8 mouse cellular contexts compared by ENCODE assay signal in the genomic region with DNA sequence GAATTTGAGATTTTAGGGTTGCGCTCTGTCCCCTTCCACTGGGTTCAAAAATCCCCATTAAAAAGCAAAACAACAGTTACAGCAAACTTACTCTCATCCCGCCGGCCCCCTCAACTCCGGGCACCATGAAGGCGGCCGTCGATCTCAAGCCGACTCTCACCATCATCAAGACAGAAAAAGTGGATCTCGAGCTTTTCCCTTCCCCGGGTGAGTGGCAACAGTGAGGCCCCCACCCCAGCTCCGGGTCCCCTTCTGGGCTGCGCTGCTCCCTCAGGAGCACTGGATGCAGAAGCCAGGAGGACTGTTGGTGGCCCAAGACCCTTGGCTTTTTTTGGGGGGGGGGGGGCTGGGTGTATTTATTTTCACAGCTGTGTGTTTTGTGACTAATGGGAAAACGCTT.
DNase-seq lines count a peak whose midpoint lies in the region; ATAC-seq and TF ChIP-seq lines count a peak whose summit lies in the region.

No protein-coding gene starts in this region.

- H3K27me3 ChIP-seq in heart, embryonic 11.5 days (ENCODE audit: control insufficient read depth, insufficient read depth, low read length), result no peaks in the 10 kb centered on the region
- no peaks in the 10 kb centered on the region for H3K27me3 ChIP-seq in CH12.LX (replicated peaks)
- peaks cover 52% of the 10 kb centered on the region for H3K27me3 ChIP-seq in forebrain, embryonic 14.5 days (replicated peaks; ENCODE audit: control insufficient read depth, insufficient read depth, low read length)
- H3K27me3 ChIP-seq in liver, embryonic 16.5 days (ENCODE audit: control insufficient read depth, insufficient read depth, low read depth, low read length), result peaks cover 7% of the 10 kb centered on the region

- H3K4me3 ChIP-seq in heart, embryonic 11.5 days (ENCODE audit: low read depth, low read length), result peak overlapping the region; percentile 49
- H3K4me3 ChIP-seq in CH12.LX (replicated peaks in 1 of 3; ENCODE audit: low read depth in 2 of 3, low read length in 2 of 3, poor library complexity in 1 of 3), result peak overlapping the region; percentile 61 to 74 (median 71)
- H3K4me3 ChIP-seq in forebrain, embryonic 14.5 days (ENCODE audit: low read depth, low read length), result peak overlapping the region; percentile 50
- peak overlapping the region; percentile 75 for H3K4me3 ChIP-seq in liver, embryonic 16.5 days (ENCODE audit: low read depth, low read length)

- no peaks in the 10 kb centered on the region; the same call in 1 of the 2 replicates for H3K4me1 ChIP-seq in heart, embryonic 11.5 days (ENCODE audit: control insufficient read depth, insufficient read depth, low read length)
- H3K4me1 ChIP-seq in CH12.LX (ENCODE audit: control insufficient read depth in 1 of 2, insufficient read depth in 2 of 2), result peaks cover 0 to 40% of the 10 kb centered on the region in 2 experiments; a peak in 2 of 4 replicates
- H3K4me1 ChIP-seq in forebrain, embryonic 14.5 days (ENCODE audit: control insufficient read depth, insufficient read depth, low read length), result peaks cover 3% of the 10 kb centered on the region; the same call in 1 of the 2 replicates
- peaks cover 9% of the 10 kb centered on the region for H3K4me1 ChIP-seq in liver, embryonic 16.5 days (ENCODE audit: control insufficient read depth, low read depth, low read length)

- no peaks in the 10 kb centered on the region for H3K36me3 ChIP-seq in heart, embryonic 11.5 days (ENCODE audit: control insufficient read depth, insufficient read depth, low read length)
- peaks cover 0 to 16% of the 10 kb centered on the region in 2 experiments for H3K36me3 ChIP-seq in CH12.LX (replicated peaks in 1 of 2; ENCODE audit: control insufficient read depth in 1 of 2, insufficient read depth in 1 of 2, low read length in 1 of 2)
- no peaks in the 10 kb centered on the region for H3K36me3 ChIP-seq in forebrain, embryonic 14.5 days (ENCODE audit: control insufficient read depth, insufficient read depth, low read length)
- no peaks in the 10 kb centered on the region for H3K36me3 ChIP-seq in liver, embryonic 16.5 days (ENCODE audit: control insufficient read depth, insufficient read depth)

- intact Hi-C loops in heart, postnatal 25 days (cut with DNase I), result loop anchor here (2.0 to 5.0 kb wide), 4 partner anchors 15 to 246 kb away; no protein-coding TSS in a partner anchor

- peak; percentile 36; the same call in 1 of the 2 replicates for ATAC-seq in heart, embryonic 11.5 days (replicated peaks; ENCODE audit: insufficient number of reproducible peaks, low FRiP score, low TSS enrichment)
- peak; percentile 46 for ATAC-seq in forebrain, embryonic 14.5 days
- 0 out of 2 replicates have a peak, but pooled peaks have one; percentile 2 for ATAC-seq in liver, embryonic 16.5 days (ENCODE audit: low read depth)

- H3K9me3 ChIP-seq in heart, embryonic 11.5 days (replicated peaks; ENCODE audit: control insufficient read depth, low read length), result no peaks in the 10 kb centered on the region
- no peaks in the 10 kb centered on the region for H3K9me3 ChIP-seq in CH12.LX (replicated peaks; ENCODE audit: low read length)
- H3K9me3 ChIP-seq in forebrain, embryonic 14.5 days (replicated peaks; ENCODE audit: control insufficient read depth, low read length), result no peaks in the 10 kb centered on the region
- H3K9me3 ChIP-seq in liver, embryonic 16.5 days (replicated peaks; ENCODE audit: control insufficient read depth, low read length), result no peaks in the 10 kb centered on the region

- TF ChIP-seq RAD21 in CH12.LX (IDR thresholded peaks at IDR 0.05; ENCODE audit: low read depth, low read length), result no peak

- H3K27ac ChIP-seq in heart, embryonic 11.5 days (ENCODE audit: low read depth, low read length), result peak overlapping the region; percentile 72
- H3K27ac ChIP-seq in CH12.LX (ENCODE audit: insufficient read depth, low read depth), result no peak overlapping the region
- H3K27ac ChIP-seq in forebrain, embryonic 14.5 days (ENCODE audit: low read depth, low read length), result peak overlapping the region; percentile 23; the same call in 1 of the 2 replicates
- peak overlapping the region; percentile 46; the same call in 1 of the 2 replicates for H3K27ac ChIP-seq in liver, embryonic 16.5 days (ENCODE audit: low read length)

- no peak for DNase-seq in heart, postnatal 25 days (ENCODE audit: low spot score)
- DNase-seq in CH12.LX (ENCODE audit: extremely low read depth), result no peak
- no peak for DNase-seq in forebrain, embryonic 14.5 days (ENCODE audit: low spot score)
- no peak for DNase-seq in right cerebral cortex, adult 2 months (ENCODE audit: low spot score in 2 of 2)
- no peak for DNase-seq in layer of hippocampus, adult 18-20 months (ENCODE audit: low spot score in 2 of 2)
- no peak for DNase-seq in gastrocnemius, postnatal 10 days

- in situ Hi-C loops in CH12.LX (cut with MboI; ENCODE audit: low pct_ligation_motif_present, low pct_unique_long_range_greater_than_20kb, low sequenced_read_pairs), result loop anchor here (10.0 kb wide), 1 partner anchor 81 kb away; no protein-coding TSS in a partner anchor

- H3K4me2 ChIP-seq in heart, embryonic 11.5 days, result peak overlapping the region; percentile 80
- peak overlapping the region; percentile 89 for H3K4me2 ChIP-seq in CH12.LX (ENCODE audit: insufficient read depth, low read depth, poor library complexity, severe bottlenecking)
- peak overlapping the region; percentile 72 for H3K4me2 ChIP-seq in forebrain, embryonic 14.5 days (ENCODE audit: low read length)
- peak overlapping the region; percentile 81 for H3K4me2 ChIP-seq in liver, embryonic 16.5 days (ENCODE audit: low read depth, low read length)

- WGBS in heart, embryonic 11.5 days (ENCODE audit: insufficient replicate concordance), result 0% methylated on average over 13 of the region's 13 CpGs
- WGBS in forebrain, embryonic 14.5 days, result 2% methylated on average over 13 of the region's 13 CpGs
- 1% methylated on average over 13 of the region's 13 CpGs for WGBS in liver, embryonic 16.5 days (ENCODE audit: insufficient replicate concordance)

- dilution Hi-C loops in CH12.LX (cut with MboI; ENCODE audit: extremely low pct_ligation_motif_present, extremely low pct_unique_long_range_greater_than_20kb, low sequenced_read_pairs), result no loop called here

- TF ChIP-seq EP300 in CH12.LX (IDR thresholded peaks at IDR 0.05; ENCODE audit: low read length), result no peak

- H3K9ac ChIP-seq in heart, embryonic 11.5 days (ENCODE audit: low read depth, low read length), result peak overlapping the region; percentile 80
- H3K9ac ChIP-seq in CH12.LX (ENCODE audit: insufficient read depth, low read depth), result peak overlapping the region; percentile 46
- H3K9ac ChIP-seq in forebrain, embryonic 14.5 days (ENCODE audit: low read length), result peak overlapping the region; percentile 58
- peak overlapping the region; percentile 69 for H3K9ac ChIP-seq in liver, embryonic 16.5 days (ENCODE audit: low read depth, low read length)

- no peak for TF ChIP-seq CTCF in CH12.LX (conservative IDR thresholded peaks at IDR 0.05 in 1 of 2, IDR thresholded peaks at IDR 0.05 in 1 of 2; ENCODE audit: low read depth in 2 of 2, low read length in 2 of 2)

- TF ChIP-seq POLR2A in CH12.LX (IDR thresholded peaks at IDR 0.05; ENCODE audit: low read depth, low read length), result no peak

- H3K79me2 ChIP-seq in CH12.LX (replicated peaks; ENCODE audit: control insufficient read depth, extremely low read depth, insufficient read depth, poor library complexity, severe bottlenecking), result no peaks in the 10 kb centered on the region

TF ChIP-seq in CH12.LX, 34 proteins besides CTCF, POLR2A, EP300 and RAD21:
- no peak for TF ChIP-seq MEF2A (IDR thresholded peaks at IDR 0.05; ENCODE audit: borderline replicate concordance, low read depth, low read length)
- no peak for TF ChIP-seq POLR2AphosphoS2 (IDR thresholded peaks at IDR 0.05; ENCODE audit: low read depth, low read length)
- no peak for TF ChIP-seq MAZ (IDR thresholded peaks at IDR 0.05; ENCODE audit: low read depth, low read length)
- TF ChIP-seq NRF1 (IDR thresholded peaks at IDR 0.05; ENCODE audit: low read depth, low read length), result no peak
- no peak for TF ChIP-seq ZKSCAN1 (IDR thresholded peaks at IDR 0.05; ENCODE audit: borderline replicate concordance, low read depth, low read length)
- no peak for TF ChIP-seq NELFE (IDR thresholded peaks at IDR 0.05; ENCODE audit: low read depth, low read length)
